Mouse (Mus musculus) G1E (cell line): Measurements from ENCODE around the gene Glipr1l2. TPM values are rescaled to one million over a fixed set of nuclear protein-coding genes. Genes with fewer than 3 reads are reported as not detected.
"Not testable (repeated sequence)": the region's sequence is repeated elsewhere in the genome, so short reads cannot be mapped to it uniquely, and the experiment has no call there.

Source experiments
- ATAC-seq: 2 replicates; pipeline ENCODE4 v1.8.0; 2016; ENCODE audit warnings: mild to moderate bottlenecking; ENCODE audit not compliant: insufficient number of reproducible peaks, poor library complexity, low FRiP score, severe bottlenecking; ENCODE audit errors: extremely low read depth
- DNase-seq: peaks from one replicate; pipeline ENCODE4 v3.0.0; 2012; ENCODE audit warnings: low spot score
- H3K27me3 ChIP-seq: 2 replicates; pipeline ENCODE4 v1.6.1; 2012; ENCODE audit warnings: mild to moderate bottlenecking, low read length, inconsistent platforms; ENCODE audit not compliant: insufficient read depth
- H3K36me3 ChIP-seq: replicated peaks from 2 replicates; pipeline ENCODE3; 2012; ENCODE audit warnings: mild to moderate bottlenecking, inconsistent platforms
- H3K4me1 ChIP-seq: 2 replicates; pipeline ENCODE4 v1.6.1; 2012; ENCODE audit warnings: low read depth, low read length, inconsistent platforms, mixed read lengths; ENCODE audit not compliant: insufficient read depth
- H3K4me3 ChIP-seq: 2 replicates; pipeline ENCODE4 v1.5.1; 2012; ENCODE audit warnings: low read depth, mild to moderate bottlenecking, inconsistent platforms, low read length, moderate library complexity, mixed read lengths
- H3K9me3 ChIP-seq: replicated peaks from 2 replicates; pipeline ENCODE4 v1.6.1; 2012; ENCODE audit warnings: inconsistent platforms
- CTCF ChIP-seq: IDR thresholded peaks from 2 replicates; pipeline ENCODE4 v1.5.1; 2012; ENCODE audit warnings: low read depth, low read length, inconsistent platforms, mixed read lengths
- GATA1 ChIP-seq: IDR thresholded peaks from 2 replicates; pipeline ENCODE4 v1.6.1; 2012; ENCODE audit warnings: borderline replicate concordance, low read length, inconsistent platforms, mixed read lengths
- GATA2 ChIP-seq: IDR thresholded peaks from 2 replicates; pipeline ENCODE4 v1.6.1; 2012; ENCODE audit warnings: low read depth, low read length, inconsistent platforms, borderline replicate concordance
- POLR2AphosphoS5 ChIP-seq: IDR thresholded peaks from 2 replicates; pipeline ENCODE4 v1.6.1; 2012; ENCODE audit warnings: low read depth, low read length, inconsistent platforms; ENCODE audit not compliant: insufficient replicate concordance
- TAL1 ChIP-seq: conservative IDR thresholded peaks from 2 replicates; pipeline ENCODE4 v1.6.1; 2012; ENCODE audit warnings: low read depth, low read length, inconsistent platforms, mixed read lengths
- polyA plus RNA-seq: library from polyadenylated mRNA; stranded (reverse); fragments of >175 nt; gene quantifications from 2 replicates; pipeline ENCODE4 v1.2.3, GENCODE M21; 2012
- total RNA-seq, 2 experiments: library from RNA; stranded (forward) in 1 of 2; stranded (reverse) in 1 of 2; fragments of 200-1000 nt in 1 of 2; fragments of >200 nt in 1 of 2; fragmentation: Nextera tagmentation in 1 of 2; gene quantifications; 2 replicates each; pipeline ENCODE4 v1.2.3; 2014 to 2017

Gene Glipr1l2
- total and polyA plus RNA-seq, 3 experiments = 0.11 TPM; not detected in 2

DNA sequence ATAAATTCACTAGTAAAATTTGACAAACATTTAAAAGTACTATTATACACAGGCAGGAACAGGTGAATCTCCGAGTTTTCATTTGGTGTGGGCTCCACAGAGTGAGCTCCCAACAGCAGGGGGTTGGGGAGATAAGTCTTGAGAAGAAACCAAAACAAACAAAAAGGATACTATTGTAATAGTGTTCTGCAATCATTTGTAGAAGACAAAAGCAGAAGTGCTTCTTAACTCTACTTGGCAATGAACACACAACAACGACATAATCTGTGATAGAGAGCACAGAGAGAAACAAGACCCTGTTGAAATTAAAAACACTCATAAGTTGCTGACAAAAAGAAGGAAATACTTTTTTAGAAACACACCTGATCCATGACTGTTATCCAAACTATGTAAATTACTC lies 3.1 kb upstream of the Glipr1l2 start:
- Histone ChIP-seq H3K4me1 (no peaks in the 10 kb centered on the region), H3K4me3 (no peak overlapping the region), H3K9me3 (no peaks in the 10 kb centered on the region), H3K36me3 (no peaks in the 10 kb centered on the region), H3K27me3 (no peaks in the 10 kb centered on the region)
- ATAC-seq (no peak), DNase-seq (no peak)
- TF ChIP-seq CTCF (no peak), POLR2AphosphoS5 (no peak)

DNA sequence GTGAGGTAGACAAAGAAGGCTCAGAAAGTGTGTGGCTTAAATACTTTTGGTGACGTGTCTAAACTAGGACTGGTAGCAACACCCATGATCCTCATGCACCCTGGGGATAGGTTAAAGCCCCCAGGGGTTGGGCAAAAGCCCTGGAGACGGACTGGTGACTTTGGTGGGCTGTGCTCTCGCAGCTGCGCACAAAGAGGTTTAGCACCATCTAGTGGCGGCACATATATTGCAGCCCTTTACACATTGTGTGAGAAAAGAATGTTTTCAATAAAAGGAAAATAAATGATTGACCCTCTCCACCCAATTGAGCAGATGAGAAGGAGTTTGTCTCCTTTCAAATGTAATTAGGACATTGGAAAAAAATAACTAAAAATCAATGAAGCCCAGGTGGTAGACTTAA lies 22.6 kb downstream of the Glipr1l2 start:
- not testable (repeated sequence) for H3K9me3 ChIP-seq, H3K4me1 ChIP-seq, H3K4me3 ChIP-seq, DNase-seq, H3K27me3 ChIP-seq, H3K36me3 ChIP-seq
- peak; percentile 18; the same call in 1 of the 2 replicates for TF ChIP-seq CTCF
- 0 out of 2 replicates have a peak, but pooled peaks have one; percentile 22 for ATAC-seq

DNA sequence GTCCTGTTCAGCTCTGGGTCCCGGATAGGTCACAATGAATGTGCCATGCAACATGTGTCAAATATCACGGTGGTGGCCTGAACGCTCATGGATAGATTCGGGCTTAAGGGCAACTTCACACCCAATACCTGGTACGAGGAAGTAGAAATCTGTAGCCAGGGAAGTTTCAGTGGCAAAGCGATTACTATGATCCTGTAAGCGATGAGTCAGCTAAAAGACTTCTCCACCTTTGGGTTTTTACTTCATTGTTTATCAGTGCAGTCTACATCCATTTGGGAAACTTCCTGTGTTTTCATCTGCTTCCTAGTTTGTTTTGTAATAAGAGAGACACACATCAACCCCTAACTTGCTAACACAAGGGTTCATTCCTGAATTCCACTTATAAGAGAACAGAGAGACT lies 27.2 kb downstream of the Glipr1l2 start:
- no peaks in the 10 kb centered on the region for H3K9me3 ChIP-seq
- no peak for ATAC-seq

DNA sequence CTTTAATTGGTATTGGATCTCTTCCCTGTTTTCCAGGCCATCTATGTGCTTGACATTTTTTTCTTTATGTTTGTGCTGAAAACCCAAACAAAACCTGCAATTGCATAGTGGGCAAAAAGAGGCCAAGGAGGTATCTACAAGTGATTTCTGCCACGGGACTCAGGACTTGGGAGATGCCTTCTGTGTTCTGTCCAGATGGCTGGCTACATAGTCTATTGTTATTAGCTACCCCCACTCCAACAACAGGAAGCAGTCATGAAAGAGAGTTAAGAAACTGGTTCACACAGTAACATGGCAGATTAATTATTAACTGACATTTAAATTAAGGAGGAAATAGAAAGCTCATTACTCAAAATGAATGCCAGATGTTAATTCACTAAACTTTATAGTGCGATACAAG lies 41.9 kb downstream of the Glipr1l2 start:
- not testable (repeated sequence) for H3K36me3 ChIP-seq, H3K4me1 ChIP-seq, H3K4me3 ChIP-seq, H3K9me3 ChIP-seq, ATAC-seq, DNase-seq, H3K27me3 ChIP-seq

More for the DNA sequence above, 27.2 kb downstream of the Glipr1l2 start:
- Histone ChIP-seq H3K27me3 (no peaks in the 10 kb centered on the region), H3K36me3 (no peaks in the 10 kb centered on the region), H3K4me3 (no peak overlapping the region), H3K4me1 (peaks cover 2% of the 10 kb centered on the region; the same call in 1 of the 2 replicates)
- DNase-seq = no peak
- TF ChIP-seq POLR2AphosphoS5 (no peak), GATA2 (no peak), GATA1 (no peak), CTCF (no peak), TAL1 (no peak)

DNA sequence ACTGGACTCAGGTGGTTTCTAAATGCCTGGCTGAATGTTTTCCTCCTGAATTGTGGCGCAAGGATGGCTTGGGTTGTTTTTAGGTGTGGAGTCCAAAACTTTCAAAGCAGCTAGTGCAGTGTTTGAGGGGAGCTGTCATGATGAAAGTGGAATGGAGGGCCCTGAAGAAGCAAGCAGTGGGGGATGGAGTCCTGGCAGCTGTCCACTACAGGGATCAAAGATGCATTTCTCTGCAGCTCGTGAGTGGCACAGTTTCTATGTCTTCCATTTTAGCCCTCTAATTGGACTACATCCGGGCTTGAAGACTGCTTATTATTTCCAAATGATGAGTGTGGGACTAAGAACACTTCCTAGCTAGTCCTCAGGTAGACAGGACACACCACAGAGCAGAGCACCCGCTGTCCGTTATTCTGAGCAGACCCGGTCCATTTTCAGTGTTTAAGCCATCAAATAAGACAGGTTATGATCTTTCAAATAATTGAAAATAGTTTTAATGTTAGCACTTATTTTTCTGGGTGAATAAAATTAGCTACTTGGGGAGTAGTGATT lies 44.6 kb downstream of the Glipr1l2 start:
- H3K4me1 ChIP-seq, H3K36me3 ChIP-seq: not testable (repeated sequence)

DNA sequence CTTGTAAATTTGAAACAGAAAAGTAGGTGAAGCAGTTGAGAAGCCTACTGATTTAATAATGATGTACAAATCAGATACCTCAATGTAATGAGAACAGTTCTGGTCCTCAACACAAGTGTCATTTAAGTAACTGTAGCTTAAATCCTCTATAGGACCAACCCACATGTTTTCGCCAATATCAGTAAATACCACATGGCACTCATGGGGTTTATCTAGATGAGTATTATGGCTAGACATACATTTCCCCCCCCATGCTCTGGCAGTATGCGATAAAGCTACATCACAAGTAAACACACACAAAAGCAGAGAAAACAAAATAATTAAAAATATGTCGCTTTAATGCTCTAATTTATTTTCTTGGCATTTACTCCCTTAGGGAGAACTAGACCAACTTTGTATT lies 49.0 kb downstream of the Glipr1l2 start:
- Histone ChIP-seq H3K4me1 (no peaks in the 10 kb centered on the region), H3K27me3 (no peaks in the 10 kb centered on the region), H3K36me3 (no peaks in the 10 kb centered on the region), H3K4me3 (no peak overlapping the region), H3K9me3 (no peaks in the 10 kb centered on the region)
- DNase-seq = no peak
- TF ChIP-seq GATA2 (no peak), TAL1 (no peak), GATA1 (no peak), POLR2AphosphoS5 (no peak), CTCF (no peak)
- ATAC-seq = no peak

More for the DNA sequence above, 44.6 kb downstream of the Glipr1l2 start:
- H3K9me3 ChIP-seq, ATAC-seq, H3K4me3 ChIP-seq, DNase-seq, H3K27me3 ChIP-seq: not testable (repeated sequence)

DNA sequence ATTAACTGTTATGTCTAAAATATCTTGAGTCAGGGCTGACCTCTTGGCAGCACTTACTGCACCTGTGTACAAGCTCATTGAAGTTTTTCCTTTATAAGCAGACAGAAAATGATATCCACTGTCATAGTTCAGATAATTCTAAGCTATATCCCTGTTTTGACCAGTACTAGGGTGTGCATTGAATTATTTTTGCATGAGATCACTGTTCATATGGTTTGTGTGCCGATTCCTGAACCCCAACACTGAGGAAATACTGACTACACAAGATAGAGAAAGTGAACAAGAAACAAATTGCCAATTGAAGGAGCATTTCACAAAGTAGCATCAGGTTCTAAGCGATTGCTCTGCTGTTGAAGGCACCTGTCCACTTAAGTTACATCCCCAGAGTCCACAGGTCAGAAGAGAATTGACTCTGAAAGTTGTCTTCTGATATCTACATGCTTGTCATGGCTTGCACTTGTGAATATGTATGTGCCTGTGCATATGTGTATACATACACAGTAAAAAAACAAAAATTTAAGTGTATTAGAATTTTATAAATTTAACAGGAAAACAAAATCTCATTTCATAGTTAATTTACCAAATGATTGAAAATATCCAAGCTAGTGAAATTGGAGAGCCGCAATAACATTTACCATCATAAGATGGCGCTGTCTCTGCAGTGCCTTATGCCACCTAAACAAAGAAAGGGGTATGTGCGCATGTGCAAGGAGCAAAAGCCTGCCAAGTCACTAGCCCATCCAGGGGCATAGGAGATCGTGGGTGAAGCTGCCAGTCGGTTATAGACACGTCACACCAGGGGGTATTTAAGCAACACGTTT lies 55.1 kb downstream of the Glipr1l2 start:
- Histone ChIP-seq H3K4me1 (no peaks in the 10 kb centered on the region), H3K4me3 (no peak overlapping the region), H3K27me3 (no peaks in the 10 kb centered on the region), H3K9me3 (no peaks in the 10 kb centered on the region), H3K36me3 (no peaks in the 10 kb centered on the region)
- DNase-seq (no peak), ATAC-seq (no peak)
- TF ChIP-seq TAL1 = no peak
- no peak for TF ChIP-seq POLR2AphosphoS5
- TF ChIP-seq GATA1 = no peak
- no peak for TF ChIP-seq CTCF
- no peak for TF ChIP-seq GATA2
